Mouse (Mus musculus) stomach, embryonic 14.5 days (tissue): ENCODE measurements around the gene Otulin. TPM values are rescaled to one million over a fixed set of nuclear protein-coding genes. Genes with fewer than 3 reads are reported as not detected.

Experiments used
- ATAC-seq: fragments of 200-750 bp; cut with Nextera tagmentation; 2 replicates; pipeline ENCODE4 v1.8.0; 2017; ENCODE audit warnings: low read depth, moderate TSS enrichment; ENCODE audit not compliant: insufficient number of reproducible peaks, insufficient read depth, low FRiP score
- H3K27ac ChIP-seq: fragments of 300-500 bp; sonication (generic); 2 replicates; pipeline ENCODE4 v1.5.1; 2014; ENCODE audit warnings: mild to moderate bottlenecking, low read length, moderate library complexity, mixed read lengths
- H3K27me3 ChIP-seq: fragments of 300-500 bp; sonication (generic); 2 replicates; pipeline ENCODE4 v1.6.1; 2014; ENCODE audit warnings: low read length, control low read depth, mixed read lengths; ENCODE audit not compliant: control insufficient read depth, insufficient read depth
- H3K36me3 ChIP-seq: fragments of 300-500 bp; sonication (generic); 2 replicates; pipeline ENCODE4 v1.6.1; 2014; ENCODE audit warnings: mild to moderate bottlenecking, control low read depth, low read length, moderate library complexity, mixed read lengths; ENCODE audit not compliant: control insufficient read depth, insufficient read depth
- H3K4me1 ChIP-seq: fragments of 300-500 bp; sonication (generic); 2 replicates; pipeline ENCODE4 v1.6.1; 2014; ENCODE audit warnings: low read length, control low read depth, mixed read lengths; ENCODE audit not compliant: control insufficient read depth, insufficient read depth
- H3K4me2 ChIP-seq: fragments of 300-500 bp; sonication (generic); replicated peaks from 2 replicates; pipeline ENCODE4 v1.6.1; 2014; ENCODE audit warnings: low read depth, low read length, control low read depth
- H3K4me3 ChIP-seq: fragments of 300-500 bp; sonication (generic); 2 replicates; pipeline ENCODE4 v1.5.1; 2014; ENCODE audit warnings: low read depth, low read length, control low read depth
- H3K9ac ChIP-seq: fragments of 300-500 bp; sonication (generic); replicated peaks from 2 replicates; pipeline ENCODE4 v1.6.1; 2014; ENCODE audit warnings: low read depth, mild to moderate bottlenecking, control low read depth, low read length, moderate library complexity, mixed read lengths
- H3K9me3 ChIP-seq: fragments of 300-500 bp; sonication (generic); 2 replicates; pipeline ENCODE4 v1.6.1; 2016; ENCODE audit warnings: low read depth, low read length, control low read depth; ENCODE audit not compliant: control insufficient read depth
- WGBS: fragments of 180-500 bp; shearing (Covaris S2); extraction: QIAGEN DNeasy Blood & Tissue Kit; methylation state at CpG from one replicate; pipeline ENCODE4 v1.1.7; 2014; 5-methylcytosine and 5-hydroxymethylcytosine counted together
- polyA plus RNA-seq: library from polyadenylated mRNA; unstranded; fragments of >200 nt; fragmentation: Nextera tagmentation; extraction: Ambion mirVana; gene quantifications from 2 replicates; pipeline ENCODE4 v1.2.1, GENCODE M21; 2014

The Otulin gene
- polyA plus RNA-seq, 1 experiment from 2014 or later, result 33.2 TPM

GRCm38 (mm10) chr15:27664126-27664525, 33.6 kb upstream of the Otulin start:
- H3K4me1 ChIP-seq, result no peaks in the 10 kb centered on the region
- H3K4me2 ChIP-seq, result no peak overlapping the region
- no peaks in the 10 kb centered on the region for H3K36me3 ChIP-seq
- H3K9ac ChIP-seq, result no peak overlapping the region
- 91% methylated on average over 9 of the region's 9 CpGs for WGBS
- ATAC-seq, result no peak
- H3K4me3 ChIP-seq, result no peak overlapping the region
- no peaks in the 10 kb centered on the region for H3K9me3 ChIP-seq
- no peaks in the 10 kb centered on the region for H3K27me3 ChIP-seq
- no peak overlapping the region for H3K27ac ChIP-seq

GRCm38 (mm10) chr15:27662699-27663098, 32.2 kb upstream of the Otulin start:
- Histone ChIP-seq H3K4me2 (no peak overlapping the region), H3K27ac (no peak overlapping the region), H3K9ac (no peak overlapping the region), H3K36me3 (no peaks in the 10 kb centered on the region), H3K4me1 (no peaks in the 10 kb centered on the region), H3K9me3 (no peaks in the 10 kb centered on the region; the same call in 1 of the 2 replicates), H3K4me3 (no peak overlapping the region), H3K27me3 (no peaks in the 10 kb centered on the region)
- WGBS, result 41% methylated on average over 1 of the region's 1 CpGs
- ATAC-seq, result no peak

GRCm38 (mm10) chr15:27661696-27662095, 31.2 kb upstream of the Otulin start:
- no peaks in the 10 kb centered on the region; the same call in 1 of the 2 replicates for H3K9me3 ChIP-seq
- H3K4me3 ChIP-seq, result no peak overlapping the region
- no peak for ATAC-seq
- H3K9ac ChIP-seq, result no peak overlapping the region
- H3K36me3 ChIP-seq, result no peaks in the 10 kb centered on the region
- H3K4me1 ChIP-seq, result no peaks in the 10 kb centered on the region
- no peak overlapping the region for H3K27ac ChIP-seq
- WGBS, result 89% methylated on average over 6 of the region's 6 CpGs
- no peak overlapping the region for H3K4me2 ChIP-seq
- H3K27me3 ChIP-seq, result no peaks in the 10 kb centered on the region

- Histone ChIP-seq H3K36me3 (no peaks in the 10 kb centered on the region), H3K4me3 (no peak overlapping the region), H3K4me2 (no peak overlapping the region), H3K27ac (no peak overlapping the region), H3K27me3 (no peaks in the 10 kb centered on the region), H3K9me3 (no peaks in the 10 kb centered on the region; the same call in 1 of the 2 replicates), H3K9ac (no peak overlapping the region), H3K4me1 (no peaks in the 10 kb centered on the region)
- no peak for ATAC-seq
- WGBS, result 38% methylated on average over 17 of the region's 17 CpGs
Observed at GRCm38 (mm10) chr15:27659592-27660244, 29.2 kb upstream of the Otulin start.

- ATAC-seq, result no peak
- Histone ChIP-seq H3K4me2 (no peak overlapping the region), H3K9ac (no peak overlapping the region), H3K27ac (no peak overlapping the region), H3K4me3 (no peak overlapping the region), H3K4me1 (no peaks in the 10 kb centered on the region), H3K36me3 (no peaks in the 10 kb centered on the region), H3K9me3 (no peaks in the 10 kb centered on the region; the same call in 1 of the 2 replicates), H3K27me3 (no peaks in the 10 kb centered on the region)
- WGBS, result 85% methylated on average over 5 of the region's 5 CpGs
Observed at GRCm38 (mm10) chr15:27659143-27659542, 28.6 kb upstream of the Otulin start.

GRCm38 (mm10) chr15:27658356-27658755, 27.9 kb upstream of the Otulin start:
- Histone ChIP-seq H3K9me3 (no peaks in the 10 kb centered on the region; the same call in 1 of the 2 replicates), H3K27ac (no peak overlapping the region), H3K27me3 (no peaks in the 10 kb centered on the region), H3K36me3 (no peaks in the 10 kb centered on the region), H3K4me1 (no peaks in the 10 kb centered on the region), H3K9ac (no peak overlapping the region), H3K4me3 (no peak overlapping the region), H3K4me2 (no peak overlapping the region)
- no peak for ATAC-seq
- WGBS, result 91% methylated on average over 4 of the region's 4 CpGs

GRCm38 (mm10) chr15:27657866-27658265, 27.4 kb upstream of the Otulin start:
- Histone ChIP-seq H3K9ac (no peak overlapping the region), H3K4me3 (no peak overlapping the region), H3K27me3 (no peaks in the 10 kb centered on the region), H3K9me3 (no peaks in the 10 kb centered on the region; the same call in 1 of the 2 replicates), H3K36me3 (no peaks in the 10 kb centered on the region), H3K4me2 (no peak overlapping the region), H3K27ac (no peak overlapping the region), H3K4me1 (no peaks in the 10 kb centered on the region)
- WGBS, result 92% methylated on average over 10 of the region's 10 CpGs
- ATAC-seq, result no peak

- Histone ChIP-seq H3K4me2 (no peak overlapping the region), H3K9me3 (no peaks in the 10 kb centered on the region; the same call in 1 of the 2 replicates), H3K4me3 (no peak overlapping the region), H3K27me3 (no peaks in the 10 kb centered on the region), H3K36me3 (no peaks in the 10 kb centered on the region), H3K4me1 (no peaks in the 10 kb centered on the region), H3K9ac (no peak overlapping the region), H3K27ac (no peak overlapping the region)
- ATAC-seq, result no peak
- WGBS, result 81% methylated on average over 9 of the region's 9 CpGs
Observed at GRCm38 (mm10) chr15:27656626-27657025, 26.1 kb upstream of the Otulin start.

GRCm38 (mm10) chr15:27655015-27655414, 24.5 kb upstream of the Otulin start:
- no peaks in the 10 kb centered on the region; the same call in 1 of the 2 replicates for H3K9me3 ChIP-seq
- no peaks in the 10 kb centered on the region for H3K27me3 ChIP-seq
- 16% methylated on average over 5 of the region's 5 CpGs for WGBS
- ATAC-seq, result no peak
- H3K9ac ChIP-seq, result no peak overlapping the region
- no peak overlapping the region for H3K4me2 ChIP-seq
- no peak overlapping the region for H3K27ac ChIP-seq
- H3K4me3 ChIP-seq, result no peak overlapping the region
- no peaks in the 10 kb centered on the region for H3K36me3 ChIP-seq
- no peaks in the 10 kb centered on the region for H3K4me1 ChIP-seq
